Mouse (Mus musculus) kidney, postnatal 14 days (tissue): ENCODE results near the gene Dnajc21.
A peak's percentile ranks its signal among the peaks of the same experiment; 100 is the strongest.
"Not testable (repeated sequence)": the region's sequence is repeated elsewhere in the genome, so short reads cannot be mapped to it uniquely, and the experiment has no call there.

Source experiments
- DNase-seq: peaks from one replicate; pipeline ENCODE4 v3.0.0; 2022; ENCODE audit warnings: mixed read lengths

Gene Dnajc21

GRCm38 (mm10) chr15:10470151-10470831 lies at the start of gene Dnajc21:
Gene Dnajc21 (minus strand): TSS chr15:10470516.
- peak; percentile 93 for DNase-seq

- DNase-seq, result no peak
Observed at GRCm38 (mm10) chr15:10515166-10515565, 44.9 kb upstream of the Dnajc21 start.

- peak; percentile 62 for DNase-seq
Observed at GRCm38 (mm10) chr15:10506099-10506498, 35.8 kb upstream of the Dnajc21 start.

GRCm38 (mm10) chr15:10500838-10501719 lies 30.8 kb upstream of the Dnajc21 start:
- DNase-seq, result peak; percentile 71

- no peak for DNase-seq
Observed at GRCm38 (mm10) chr15:10500035-10500434, 29.7 kb upstream of the Dnajc21 start.

- DNase-seq, result no peak
Observed at GRCm38 (mm10) chr15:10499593-10499992, 29.3 kb upstream of the Dnajc21 start.

- DNase-seq, result not testable (repeated sequence)
Observed at GRCm38 (mm10) chr15:10496696-10497095, 26.4 kb upstream of the Dnajc21 start.

GRCm38 (mm10) chr15:10495944-10496343 lies 25.6 kb upstream of the Dnajc21 start:
- no peak for DNase-seq

- no peak for DNase-seq
Observed at GRCm38 (mm10) chr15:10490101-10490500, 19.8 kb upstream of the Dnajc21 start.

- peak; percentile 11 for DNase-seq
Observed at GRCm38 (mm10) chr15:10487246-10487645, 16.9 kb upstream of the Dnajc21 start.

GRCm38 (mm10) chr15:10486365-10486839 lies 16.1 kb upstream of the Dnajc21 start:
- DNase-seq, result no peak

GRCm38 (mm10) chr15:10485484-10486364 lies 15.4 kb upstream of the Dnajc21 start, which contains the start of the genes Brix1 and Rad1:
Gene Brix1 (minus strand): TSS chr15:10485947.
Gene Rad1 (plus strand): TSS chr15:10486018.
- peak; percentile 96 for DNase-seq

GRCm38 (mm10) chr15:10470941-10471340 lies 625 bp upstream of the Dnajc21 start:
- no peak for DNase-seq

- no peak for DNase-seq
Observed at GRCm38 (mm10) chr15:10469641-10470150, 620 bp downstream of the Dnajc21 start.

- DNase-seq, result no peak
Observed at GRCm38 (mm10) chr15:10468761-10469160, 1.6 kb downstream of the Dnajc21 start.

GRCm38 (mm10) chr15:10464678-10465077 lies 5.6 kb downstream of the Dnajc21 start:
- DNase-seq, result no peak

- DNase-seq, result no peak
Observed at GRCm38 (mm10) chr15:10463555-10463954, 6.8 kb downstream of the Dnajc21 start.

GRCm38 (mm10) chr15:10460986-10461385 lies 9.3 kb downstream of the Dnajc21 start:
- DNase-seq, result peak; percentile 34

- no peak for DNase-seq
Observed at GRCm38 (mm10) chr15:10447102-10447501, 23.2 kb downstream of the Dnajc21 start.

GRCm38 (mm10) chr15:10442275-10442674 lies 28.0 kb downstream of the Dnajc21 start:
- no peak for DNase-seq

GRCm38 (mm10) chr15:10441493-10441892 lies 28.8 kb downstream of the Dnajc21 start:
- DNase-seq, result no peak

- DNase-seq, result peak; percentile 43
Observed at GRCm38 (mm10) chr15:10439963-10440362, 30.4 kb downstream of the Dnajc21 start.
